Mouse (Mus musculus): ENCODE results near the gene Nrp2.

The Nrp2 gene

GRCm38 (mm10) chr1:62704889-62705516, 1.9 kb downstream of the Nrp2 start:
- peak in 1 of 2 experiments; percentile 31 for DNase-seq (ENCODE audit: low spot score in 2 of 2)

- DNase-seq (ENCODE audit: low spot score in 2 of 2): peak; percentile 50 to 75
Observed at GRCm38 (mm10) chr1:62705517-62705981, 2.5 kb downstream of the Nrp2 start.

GRCm38 (mm10) chr1:62706085-62707021, 3.3 kb downstream of the Nrp2 start:
- DNase-seq (ENCODE audit: low spot score in 2 of 2): peak; percentile 66 to 72

GRCm38 (mm10) chr1:62707101-62707912, 4.2 kb downstream of the Nrp2 start:
- DNase-seq (ENCODE audit: low spot score in 2 of 2): peak; percentile 47 to 52

GRCm38 (mm10) chr1:62707913-62708860, 5.1 kb downstream of the Nrp2 start:
- no peak for DNase-seq (ENCODE audit: low spot score in 2 of 2)

GRCm38 (mm10) chr1:62709770-62710335, 6.8 kb downstream of the Nrp2 start:
- no peak for DNase-seq (ENCODE audit: low spot score in 2 of 2)

- DNase-seq (ENCODE audit: low spot score in 2 of 2): no peak
Observed at GRCm38 (mm10) chr1:62713021-62713676, 10.1 kb downstream of the Nrp2 start.

- DNase-seq (ENCODE audit: low spot score in 2 of 2): no peak
Observed at GRCm38 (mm10) chr1:62715004-62715403, 11.9 kb downstream of the Nrp2 start.

GRCm38 (mm10) chr1:62715692-62716091, 12.6 kb downstream of the Nrp2 start:
- no peak for DNase-seq (ENCODE audit: low spot score in 2 of 2)

GRCm38 (mm10) chr1:62716836-62717478, 13.9 kb downstream of the Nrp2 start:
- DNase-seq (ENCODE audit: low spot score in 2 of 2): no peak

- DNase-seq (ENCODE audit: low spot score in 2 of 2): peak; percentile 62 to 63
Observed at GRCm38 (mm10) chr1:62717552-62718236, 14.6 kb downstream of the Nrp2 start.

- DNase-seq (ENCODE audit: low spot score in 2 of 2): no peak
Observed at GRCm38 (mm10) chr1:62718237-62718571, 15.1 kb downstream of the Nrp2 start.

GRCm38 (mm10) chr1:62718750-62719149, 15.7 kb downstream of the Nrp2 start:
- no peak for DNase-seq (ENCODE audit: low spot score in 2 of 2)

GRCm38 (mm10) chr1:62719770-62720169, 16.7 kb downstream of the Nrp2 start:
- no peak for DNase-seq (ENCODE audit: low spot score in 2 of 2)

- no peak for DNase-seq (ENCODE audit: low spot score in 2 of 2)
Observed at GRCm38 (mm10) chr1:62720176-62720575, 17.1 kb downstream of the Nrp2 start.

- DNase-seq (ENCODE audit: low spot score in 2 of 2): no peak
Observed at GRCm38 (mm10) chr1:62720727-62721705, 17.9 kb downstream of the Nrp2 start.

GRCm38 (mm10) chr1:62721706-62722187, 18.7 kb downstream of the Nrp2 start:
- DNase-seq (ENCODE audit: low spot score in 2 of 2): no peak

GRCm38 (mm10) chr1:62722526-62722925, 19.4 kb downstream of the Nrp2 start:
- DNase-seq (ENCODE audit: low spot score in 2 of 2): no peak

Measured in right cerebral cortex, adult 2 months (tissue).